Mouse (Mus musculus) liver, embryonic 16.5 days (tissue): Measurements from ENCODE around the gene Atp13a4. TPM values are rescaled to one million over a fixed set of nuclear protein-coding genes. Genes with fewer than 3 reads are reported as not detected.

Source experiments
- ATAC-seq: fragments of 200-750 bp; cut with Nextera tagmentation; 2 replicates; pipeline ENCODE4 v1.8.0; 2017; ENCODE audit warnings: low read depth, mild to moderate bottlenecking, moderate number of reproducible peaks, moderate library complexity
- H3K27ac ChIP-seq: fragments of 300-500 bp; sonication (generic); 2 replicates; pipeline ENCODE4 v1.5.1; 2014; ENCODE audit warnings: mild to moderate bottlenecking, low read length
- H3K27me3 ChIP-seq: fragments of 300-500 bp; sonication (generic); 2 replicates; pipeline ENCODE4 v1.6.1; 2014; ENCODE audit warnings: low read depth, low read length, mixed read lengths; ENCODE audit not compliant: control insufficient read depth, insufficient read depth
- H3K36me3 ChIP-seq: fragments of 300-500 bp; sonication (generic); 2 replicates; pipeline ENCODE4 v1.6.1; 2014; ENCODE audit warnings: mild to moderate bottlenecking; ENCODE audit not compliant: control insufficient read depth, insufficient read depth
- H3K4me1 ChIP-seq: fragments of 300-500 bp; sonication (generic); 2 replicates; pipeline ENCODE4 v1.6.1; 2014; ENCODE audit warnings: low read depth, low read length, mixed read lengths; ENCODE audit not compliant: control insufficient read depth
- H3K4me2 ChIP-seq: fragments of 300-500 bp; sonication (generic); 2 replicates; pipeline ENCODE4 v1.6.1; 2014; ENCODE audit warnings: low read depth, low read length, mixed read lengths
- H3K4me3 ChIP-seq: fragments of 300-500 bp; sonication (generic); 2 replicates; pipeline ENCODE4 v1.5.1; 2014; ENCODE audit warnings: low read depth, mild to moderate bottlenecking, low read length
- H3K9ac ChIP-seq: fragments of 300-500 bp; sonication (generic); 2 replicates; pipeline ENCODE4 v1.6.1; 2014; ENCODE audit warnings: low read depth, low read length
- H3K9me3 ChIP-seq: fragments of 300-500 bp; sonication (generic); replicated peaks from 2 replicates; pipeline ENCODE4 v1.6.1; 2016; ENCODE audit warnings: low read length; ENCODE audit not compliant: control insufficient read depth
- WGBS: fragments of 180-500 bp; shearing (Covaris S2); extraction: QIAGEN DNeasy Blood & Tissue Kit; methylation state at CpG from one replicate; pipeline ENCODE4 v1.1.7; 2014; ENCODE audit not compliant: insufficient replicate concordance; 5-methylcytosine and 5-hydroxymethylcytosine counted together
- polyA plus RNA-seq: library from polyadenylated mRNA; unstranded; fragments of >200 nt; fragmentation: Nextera tagmentation; extraction: Ambion mirVana; gene quantifications from 2 replicates; pipeline ENCODE4 v1.2.1, GENCODE M21; 2015

Gene Atp13a4
- polyA plus RNA-seq, 1 experiment from 2014 or later = not detected

GRCm38 (mm10) chr16:29384781-29385180, 159.9 kb downstream of the Atp13a4 start:
- Histone ChIP-seq H3K4me1 (no peaks in the 10 kb centered on the region), H3K4me2 (no peak overlapping the region), H3K27ac (no peak overlapping the region), H3K36me3 (no peaks in the 10 kb centered on the region), H3K27me3 (no peaks in the 10 kb centered on the region), H3K9me3 (no peaks in the 10 kb centered on the region), H3K9ac (no peak overlapping the region), H3K4me3 (no peak overlapping the region)
- no peak for ATAC-seq
- WGBS = 63% methylated on average over 4 of the region's 4 CpGs

- Histone ChIP-seq H3K9me3 (no peaks in the 10 kb centered on the region), H3K4me3 (no peak within 1 kb of the TSS), H3K27ac (no peak within 1 kb of the TSS), H3K4me2 (no peak within 1 kb of the TSS), H3K27me3 (no peaks in the 10 kb centered on the region), H3K36me3 (no peaks in the 10 kb centered on the region), H3K9ac (no peak within 1 kb of the TSS), H3K4me1 (no peaks in the 10 kb centered on the region)
- ATAC-seq = no peak
- 55% methylated on average over 4 of the region's 4 CpGs for WGBS
Measured at GRCm38 (mm10) chr16:29378458-29378857, 166.2 kb downstream of the Atp13a4 start, which contains the start of gene Atp13a5. Atp13a5 (minus strand) TSS chr16:29378732.

DNA sequence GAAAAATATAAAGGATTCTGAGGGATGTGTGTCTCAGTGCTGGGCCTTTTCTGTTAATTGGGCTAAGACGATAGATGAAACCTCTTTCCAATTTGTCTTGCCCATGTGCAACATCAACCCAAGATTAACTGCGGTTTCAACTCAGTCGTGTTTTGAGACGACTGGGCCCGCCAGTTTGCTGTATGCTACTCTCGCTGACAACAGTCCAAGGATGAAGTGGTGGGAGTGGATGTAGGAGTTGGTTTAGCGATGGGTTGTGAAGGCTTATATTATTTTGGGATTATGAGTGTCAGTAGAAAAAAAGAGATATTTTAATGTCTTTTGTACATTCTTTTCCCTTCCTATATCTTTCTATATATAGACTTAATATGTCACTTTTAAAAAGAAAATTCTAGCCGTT, 170.0 kb downstream of the Atp13a4 start:
- Histone ChIP-seq H3K36me3 (no peaks in the 10 kb centered on the region), H3K4me3 (no peak overlapping the region)
- ATAC-seq = no peak

More for the DNA sequence above, 170.0 kb downstream of the Atp13a4 start:
- no peaks in the 10 kb centered on the region for H3K27me3 ChIP-seq
- no peaks in the 10 kb centered on the region for H3K9me3 ChIP-seq
- H3K9ac ChIP-seq = no peak overlapping the region
- H3K4me2 ChIP-seq = no peak overlapping the region
- WGBS = 65% methylated on average over 8 of the region's 8 CpGs
- H3K4me1 ChIP-seq = no peaks in the 10 kb centered on the region
- no peak overlapping the region for H3K27ac ChIP-seq

Other genes starting within 250 kb of the Atp13a4 start
- not detected in 2 replicates for gene Atp13a5, start 166.1 kb downstream of the Atp13a4 start, polyA plus RNA-seq
- 16.2 and 18.0 TPM in 2 replicates for gene Opa1, start 34.5 kb upstream of the Atp13a4 start, polyA plus RNA-seq